Mouse (Mus musculus) liver, postnatal 0 days (tissue): ENCODE results near the gene Hrc.

ENCODE experiments used
- CTCF ChIP-seq: sonication (generic); IDR thresholded peaks from 2 replicates; pipeline ENCODE4 v1.5.1; 2016; ENCODE audit warnings: antibody characterized with exemption, low read depth
- EP300 ChIP-seq: IDR thresholded peaks from 2 replicates; pipeline ENCODE4 v1.6.1; 2016; ENCODE audit warnings: antibody characterized with exemption, low read depth, mild to moderate bottlenecking

GRCm38 (mm10) chr7:45312686-45313453, 22.2 kb upstream of the Hrc start:
- TF ChIP-seq EP300: no peak
- no peak for TF ChIP-seq CTCF
